Mouse (Mus musculus) heart, embryonic 10.5 days (tissue): ENCODE measurements around the gene Kbtbd2. TPM values are rescaled to one million over a fixed set of nuclear protein-coding genes. Genes with fewer than 3 reads are reported as not detected.

Experiments used
- DNase-seq: peaks from one replicate; pipeline ENCODE4 v3.0.0-alpha.2; 2017; ENCODE audit warnings: low spot score
- H3K27ac ChIP-seq: fragments of 300-500 bp; sonication (generic); 2 replicates; pipeline ENCODE4 v1.5.1; 2016; ENCODE audit warnings: mild to moderate bottlenecking
- H3K27me3 ChIP-seq: fragments of 300-500 bp; sonication (generic); 2 replicates; pipeline ENCODE4 v1.6.1; 2016; ENCODE audit warnings: mild to moderate bottlenecking; ENCODE audit not compliant: poor library complexity, insufficient read depth, severe bottlenecking
- H3K36me3 ChIP-seq: fragments of 300-500 bp; sonication (generic); 2 replicates; pipeline ENCODE4 v1.6.1; 2016; ENCODE audit warnings: mild to moderate bottlenecking, moderate library complexity
- H3K4me1 ChIP-seq: fragments of 300-500 bp; sonication (generic); 2 replicates; pipeline ENCODE4 v1.6.1; 2016; ENCODE audit warnings: mild to moderate bottlenecking
- H3K4me3 ChIP-seq: fragments of 300-500 bp; sonication (generic); 2 replicates; pipeline ENCODE4 v1.5.1; 2016; ENCODE audit warnings: mild to moderate bottlenecking, moderate library complexity
- H3K9me3 ChIP-seq: fragments of 300-500 bp; sonication (generic); 2 replicates; pipeline ENCODE4 v1.6.1; 2016; ENCODE audit warnings: mild to moderate bottlenecking, moderate library complexity
- WGBS: fragments of 180-500 bp; shearing (Covaris S2); methylation state at CpG from one replicate; pipeline ENCODE4 v1.1.7; 2016; 5-methylcytosine and 5-hydroxymethylcytosine counted together
- polyA plus RNA-seq: library from polyadenylated mRNA; unstranded; fragments of >200 nt; fragmentation: Nextera tagmentation; extraction: Ambion mirVana; gene quantifications from 2 replicates; pipeline ENCODE4 v1.2.1, GENCODE M21; 2016

Gene Kbtbd2
- polyA plus RNA-seq = 35.8 and 39.9 TPM in 2 replicates

- no peaks in the 10 kb centered on the region for H3K9me3 ChIP-seq
- H3K4me1 ChIP-seq = peaks cover 16% of the 10 kb centered on the region
- H3K36me3 ChIP-seq = no peaks in the 10 kb centered on the region
- peak; percentile 96 for DNase-seq
- no peaks in the 10 kb centered on the region for H3K27me3 ChIP-seq
- under 1% methylated on average over 97 of the region's 98 CpGs for WGBS
- peak within 1 kb of the TSS; percentile 89 for H3K4me3 ChIP-seq
- peak within 1 kb of the TSS; percentile 99 for H3K27ac ChIP-seq
Measured at GRCm38 (mm10) chr6:56797311-56798151, at the start of gene Kbtbd2. Gene Kbtbd2, minus strand, starts transcription at chr6:56797813.

- no peak overlapping the region for H3K4me3 ChIP-seq
- H3K36me3 ChIP-seq = 0 out of 2 replicates have a peak, but pooled peaks cover 5% of the 10 kb centered on the region
- H3K9me3 ChIP-seq = no peaks in the 10 kb centered on the region
- H3K27ac ChIP-seq = no peak overlapping the region
- 0 out of 2 replicates have a peak, but pooled peaks cover 2% of the 10 kb centered on the region for H3K4me1 ChIP-seq
- no peak for DNase-seq
- WGBS = 70% methylated on average over 2 of the region's 2 CpGs
- no peaks in the 10 kb centered on the region for H3K27me3 ChIP-seq
Measured at GRCm38 (mm10) chr6:56844365-56844764, 46.8 kb upstream of the Kbtbd2 start.

- H3K9me3 ChIP-seq = no peaks in the 10 kb centered on the region
- peaks cover 15% of the 10 kb centered on the region; the same call in 1 of the 2 replicates for H3K36me3 ChIP-seq
- no peaks in the 10 kb centered on the region for H3K27me3 ChIP-seq
- 84% methylated on average over 3 of the region's 3 CpGs for WGBS
- 0 out of 2 replicates have a peak, but pooled peaks cover 2% of the 10 kb centered on the region for H3K4me1 ChIP-seq
- no peak for DNase-seq
- H3K27ac ChIP-seq = no peak overlapping the region
- H3K4me3 ChIP-seq = no peak overlapping the region
Measured at GRCm38 (mm10) chr6:56843229-56843628, 45.6 kb upstream of the Kbtbd2 start.

DNA sequence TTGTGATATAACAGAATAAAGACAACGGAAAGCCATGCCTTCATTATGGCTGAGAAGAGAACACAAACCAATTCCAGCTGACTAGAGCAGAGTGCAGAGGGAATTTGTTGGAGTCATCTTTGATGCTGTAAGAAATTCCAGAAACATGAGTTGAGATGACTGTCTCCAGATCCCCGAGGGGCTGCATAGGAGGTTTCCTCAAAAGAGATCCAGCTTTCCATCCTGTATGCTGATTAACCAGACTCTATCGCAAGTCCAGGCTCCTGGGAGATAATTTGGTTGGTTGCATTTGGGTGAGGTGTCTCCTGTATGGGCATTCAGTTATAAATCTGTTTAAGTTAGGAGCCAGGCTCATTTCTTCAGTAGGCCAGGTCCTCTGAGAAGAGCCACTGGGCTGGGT is 40.0 kb upstream of the Kbtbd2 start:
- no peak overlapping the region for H3K4me3 ChIP-seq
- peaks cover 40% of the 10 kb centered on the region for H3K36me3 ChIP-seq

DNA sequence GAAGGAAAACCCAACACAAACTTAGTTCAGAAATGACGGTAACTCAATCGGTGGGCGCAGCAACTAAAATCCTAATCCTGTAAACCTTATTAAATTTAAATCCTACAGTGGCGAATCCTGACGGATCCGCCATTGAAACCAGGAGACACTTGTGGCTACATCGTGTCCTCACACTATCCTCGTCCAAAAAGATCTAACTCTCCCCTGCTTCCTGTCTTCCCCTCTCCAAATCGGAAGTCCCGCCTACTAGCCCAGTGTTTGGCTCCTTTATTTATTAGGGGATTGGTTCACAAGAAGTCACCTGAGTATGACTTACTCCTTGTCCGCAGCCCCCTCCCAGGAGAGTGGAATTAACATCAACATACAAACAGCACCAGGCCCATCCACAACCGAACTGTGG is 39.6 kb upstream of the Kbtbd2 start:
- Histone ChIP-seq H3K4me1 (peaks cover 5% of the 10 kb centered on the region), H3K4me3 (no peak overlapping the region), H3K27ac (no peak overlapping the region), H3K9me3 (no peaks in the 10 kb centered on the region), H3K27me3 (no peaks in the 10 kb centered on the region), H3K36me3 (peaks cover 40% of the 10 kb centered on the region)
- DNase-seq = no peak
- 92% methylated on average over 12 of the region's 12 CpGs for WGBS

More for the DNA sequence above, 40.0 kb upstream of the Kbtbd2 start:
- no peak overlapping the region for H3K27ac ChIP-seq
- no peaks in the 10 kb centered on the region for H3K9me3 ChIP-seq
- peaks cover 5% of the 10 kb centered on the region for H3K4me1 ChIP-seq
- no peaks in the 10 kb centered on the region for H3K27me3 ChIP-seq
- no peak for DNase-seq
- 87% methylated on average over 3 of the region's 3 CpGs for WGBS

DNA sequence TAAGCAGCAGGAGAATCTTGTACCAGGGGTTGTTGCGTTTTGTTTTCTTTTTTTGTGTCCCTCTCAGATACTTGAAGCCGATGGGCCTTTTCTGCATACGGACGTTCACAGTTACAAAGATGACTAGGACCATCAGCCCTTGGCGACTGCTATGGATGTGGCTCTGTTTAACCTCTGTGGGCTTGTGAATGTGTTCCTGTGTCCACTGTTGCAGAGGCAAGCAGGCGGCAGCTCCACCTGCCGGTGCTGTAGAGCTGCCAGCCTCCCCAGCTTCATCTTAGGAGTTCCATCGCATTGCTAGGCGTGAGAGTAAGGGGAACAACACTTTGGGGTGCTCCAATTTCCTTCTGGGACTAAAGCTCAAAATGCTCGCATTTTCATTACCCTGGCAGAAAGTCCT is 37.9 kb upstream of the Kbtbd2 start:
- H3K4me3 ChIP-seq = no peak overlapping the region
- peaks cover 5% of the 10 kb centered on the region for H3K4me1 ChIP-seq
- H3K36me3 ChIP-seq = peaks cover 35% of the 10 kb centered on the region
- H3K27ac ChIP-seq = no peak overlapping the region
- H3K9me3 ChIP-seq = no peaks in the 10 kb centered on the region
- H3K27me3 ChIP-seq = no peaks in the 10 kb centered on the region
- DNase-seq = no peak
- WGBS = 86% methylated on average over 10 of the region's 10 CpGs

DNA sequence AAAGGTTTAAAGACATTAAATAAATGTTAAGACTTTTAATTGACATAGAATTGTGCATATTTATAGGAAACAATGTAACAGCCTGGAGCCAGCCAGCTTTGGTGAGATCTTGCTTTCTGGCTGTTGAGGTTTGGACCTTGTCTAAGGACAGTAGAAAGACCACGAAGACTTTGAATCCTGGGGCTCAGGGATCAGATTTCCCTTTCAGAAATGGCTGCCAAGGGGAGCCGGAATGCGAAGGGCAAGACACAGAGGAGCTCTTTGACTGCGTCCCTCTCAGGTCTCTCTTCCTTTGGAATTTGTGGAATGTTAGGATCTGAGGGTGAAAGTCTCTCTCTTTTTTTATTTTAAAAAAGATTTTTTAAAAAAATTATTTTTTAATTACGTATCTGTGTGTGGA is 37.2 kb upstream of the Kbtbd2 start:
- no peak for DNase-seq
- no peak overlapping the region for H3K4me3 ChIP-seq
- WGBS = 56% methylated on average over 5 of the region's 5 CpGs
- H3K4me1 ChIP-seq = peaks cover 5% of the 10 kb centered on the region
- H3K27me3 ChIP-seq = no peaks in the 10 kb centered on the region
- no peaks in the 10 kb centered on the region for H3K9me3 ChIP-seq
- no peak overlapping the region for H3K27ac ChIP-seq
- peaks cover 35% of the 10 kb centered on the region for H3K36me3 ChIP-seq

GRCm38 (mm10) chr6:56832830-56833229 is 35.2 kb upstream of the Kbtbd2 start:
- Histone ChIP-seq H3K9me3 (no peaks in the 10 kb centered on the region), H3K27ac (no peak overlapping the region; the same call in 1 of the 2 replicates), H3K27me3 (no peaks in the 10 kb centered on the region), H3K36me3 (peaks cover 22% of the 10 kb centered on the region), H3K4me1 (peaks cover 5% of the 10 kb centered on the region), H3K4me3 (peak overlapping the region; percentile 83)
- DNase-seq = no peak

GRCm38 (mm10) chr6:56832407-56832796 is 34.8 kb upstream of the Kbtbd2 start:
- Histone ChIP-seq H3K4me3 (peak overlapping the region; percentile 83), H3K27ac (peak overlapping the region; percentile 95), H3K27me3 (no peaks in the 10 kb centered on the region), H3K9me3 (no peaks in the 10 kb centered on the region), H3K4me1 (peaks cover 5% of the 10 kb centered on the region), H3K36me3 (peaks cover 20% of the 10 kb centered on the region)
- DNase-seq = no peak
- under 1% methylated on average over 15 of the region's 15 CpGs for WGBS

GRCm38 (mm10) chr6:56831697-56832406 is 34.2 kb upstream of the Kbtbd2 start, which contains the start of gene Fkbp9:
Gene Fkbp9, plus strand, starts transcription at chr6:56832059.
- Histone ChIP-seq H3K9me3 (no peaks in the 10 kb centered on the region), H3K4me1 (peaks cover 5% of the 10 kb centered on the region), H3K36me3 (peaks cover 14% of the 10 kb centered on the region), H3K4me3 (peak within 1 kb of the TSS; percentile 83), H3K27me3 (no peaks in the 10 kb centered on the region), H3K27ac (peak within 1 kb of the TSS; percentile 95)
- WGBS = under 1% methylated on average over 58 of the region's 58 CpGs
- peak; percentile 93 for DNase-seq

DNA sequence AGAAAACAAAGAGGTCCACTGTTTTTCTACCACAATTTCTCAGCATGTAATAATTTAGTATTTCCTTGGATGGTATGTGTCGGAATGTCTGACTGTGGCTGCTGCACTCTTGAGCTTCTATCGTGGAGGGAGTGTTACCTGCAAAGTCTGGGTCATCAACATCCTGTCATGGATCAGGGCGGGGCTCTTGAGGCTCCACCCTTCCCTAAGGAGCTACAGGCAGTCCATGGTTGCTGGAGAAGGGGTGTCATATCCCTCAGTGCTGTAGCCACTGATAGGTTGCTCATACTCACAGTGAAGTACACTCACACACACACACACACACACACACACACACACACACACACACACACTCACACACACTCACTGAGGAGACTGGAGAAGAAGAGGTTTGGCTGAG is 28.0 kb upstream of the Kbtbd2 start:
- Histone ChIP-seq H3K36me3 (no peaks in the 10 kb centered on the region), H3K4me1 (no peaks in the 10 kb centered on the region), H3K27ac (no peak overlapping the region), H3K9me3 (no peaks in the 10 kb centered on the region), H3K27me3 (no peaks in the 10 kb centered on the region), H3K4me3 (no peak overlapping the region)
- WGBS = 57% methylated on average over 3 of the region's 3 CpGs
- DNase-seq = no peak

- Histone ChIP-seq H3K27ac (no peak overlapping the region), H3K9me3 (no peaks in the 10 kb centered on the region), H3K27me3 (no peaks in the 10 kb centered on the region), H3K36me3 (no peaks in the 10 kb centered on the region), H3K4me3 (no peak overlapping the region), H3K4me1 (no peaks in the 10 kb centered on the region)
- DNase-seq = peak; percentile 64
- WGBS = 83% methylated on average over 2 of the region's 2 CpGs
Measured at GRCm38 (mm10) chr6:56819124-56819487, 21.5 kb upstream of the Kbtbd2 start.
